Mouse (Mus musculus) layer of hippocampus, postnatal 25 days (tissue): ENCODE results near the gene Cdc42ep1. TPM values are rescaled to one million over a fixed set of nuclear protein-coding genes. Genes with fewer than 3 reads are reported as not detected.

Experiments used
- DNase-seq, 2 experiments: peaks; one replicate each; pipeline ENCODE4 v3.0.0; 2022; ENCODE audit warnings: mixed read lengths in 2 of 2, low spot score in 1 of 2; ENCODE audit errors: extremely low spot score in 1 of 2
- total RNA-seq, 2 experiments: library from RNA; stranded (reverse); gene quantifications; 2 replicates each; pipeline ENCODE4 v1.2.3; 2021

Cdc42ep1 gene
- total RNA-seq = 10 to 100 TPM; 14.2 to 14.9 TPM

GRCm38 (mm10) chr15:78842371-78843163, at the start of gene Cdc42ep1:
TSS of gene Cdc42ep1 (plus strand) at chr15:78842624.
- DNase-seq = no peak

- DNase-seq = no peak
Measured at GRCm38 (mm10) chr15:78796196-78797059, 46.0 kb upstream of the Cdc42ep1 start.

- no peak for DNase-seq
Measured at GRCm38 (mm10) chr15:78797060-78797329, 45.4 kb upstream of the Cdc42ep1 start.

GRCm38 (mm10) chr15:78799029-78799428, 43.4 kb upstream of the Cdc42ep1 start:
- peak in 1 of 2 experiments; percentile 29 for DNase-seq

- no peak for DNase-seq
Measured at GRCm38 (mm10) chr15:78801571-78801970, 40.9 kb upstream of the Cdc42ep1 start.

DNA sequence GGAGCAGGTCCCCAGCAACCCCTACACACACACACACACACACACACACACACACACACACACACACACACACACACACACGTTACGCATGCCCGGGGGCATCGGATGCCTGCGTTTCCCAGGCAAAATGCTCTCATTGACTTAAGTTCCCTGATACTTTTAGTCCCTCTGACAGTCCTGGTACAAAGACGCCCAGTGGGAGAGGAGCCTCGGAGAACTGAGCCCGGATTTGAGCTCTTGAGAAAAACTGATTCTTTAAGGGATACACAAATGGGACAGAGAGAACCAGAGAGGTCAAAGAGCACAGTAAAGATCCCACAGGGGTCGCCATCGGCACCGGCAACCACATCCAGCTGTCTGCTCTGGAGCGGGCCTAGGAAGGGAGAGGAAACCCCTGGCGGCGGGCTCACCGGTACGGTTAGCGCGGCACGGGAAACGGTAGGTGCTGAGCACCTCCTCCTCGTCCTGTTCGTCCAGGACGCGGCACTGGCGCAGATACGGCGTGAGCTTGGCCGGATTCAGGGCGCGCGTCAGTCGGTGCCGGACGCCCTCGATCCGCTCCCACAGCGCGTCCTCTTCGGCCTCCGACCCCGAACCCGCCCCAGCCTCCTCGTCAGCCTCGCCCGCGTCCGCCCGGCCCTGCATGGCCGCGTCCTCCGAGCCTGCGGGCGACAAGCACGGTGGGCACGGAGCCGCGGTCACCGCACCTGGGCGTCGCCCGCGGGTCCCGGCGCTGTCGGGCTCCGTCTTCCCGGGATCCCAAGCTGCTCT, 40.3 kb upstream of the Cdc42ep1 start:
- DNase-seq = no peak

DNA sequence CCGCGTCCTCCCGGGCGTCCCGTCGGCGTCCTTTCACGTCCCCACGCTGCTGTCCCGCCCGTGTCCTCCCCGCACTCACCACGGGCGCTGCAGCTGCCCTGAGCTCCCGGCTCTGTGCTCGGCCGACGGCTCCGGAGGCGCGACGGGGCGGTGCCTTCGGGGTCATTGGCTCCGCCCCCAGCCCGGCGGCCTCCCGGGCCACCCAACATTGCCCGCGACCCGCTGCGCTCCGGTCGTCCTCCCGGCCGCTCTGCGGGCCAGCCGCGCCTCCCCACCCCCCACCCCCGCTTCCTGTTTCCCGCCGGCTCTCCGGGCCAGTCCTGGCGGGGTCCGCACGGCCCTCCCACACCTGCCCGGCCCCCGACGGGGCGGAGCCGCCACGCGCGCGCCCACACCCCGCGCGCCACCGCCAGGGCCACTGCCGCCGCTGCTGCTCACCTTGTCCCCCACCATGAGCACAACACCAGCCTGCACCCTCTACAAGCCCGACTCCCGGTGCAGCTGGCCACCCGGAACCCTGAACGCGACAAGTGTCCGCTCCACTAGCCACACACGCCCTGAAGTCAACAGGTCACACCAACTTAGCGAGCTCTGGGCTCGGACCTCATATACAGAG, 39.5 kb upstream of the Cdc42ep1 start, which contains the start of gene Card10:
Gene Card10, minus strand, starts transcription at position 267 of the 616 bp plus-strand sequence.
- no peak for DNase-seq

- no peak for DNase-seq
Measured at GRCm38 (mm10) chr15:78803499-78803900, 38.9 kb upstream of the Cdc42ep1 start.

GRCm38 (mm10) chr15:78804326-78804725, 38.1 kb upstream of the Cdc42ep1 start:
- DNase-seq = no peak

DNA sequence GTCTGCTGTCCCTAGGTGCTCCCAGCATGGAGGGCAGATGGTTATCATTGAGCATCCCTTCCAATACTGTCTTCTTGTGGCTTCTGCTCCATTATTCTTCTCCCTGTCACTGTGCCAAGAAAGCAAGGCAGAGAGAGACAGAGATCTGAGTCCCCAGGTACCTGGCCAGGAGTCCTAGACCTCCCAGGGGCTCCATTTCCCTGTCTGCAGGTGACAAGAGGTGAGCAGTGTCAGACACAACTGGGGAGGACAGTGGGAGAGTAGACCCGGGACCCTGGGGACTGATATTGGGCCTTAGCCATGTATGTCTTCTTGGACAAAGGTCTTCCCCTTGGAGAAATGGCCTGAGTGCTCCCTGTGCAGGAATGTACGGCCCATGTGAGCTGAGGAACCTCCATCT, 37.1 kb upstream of the Cdc42ep1 start:
- no peak for DNase-seq

DNA sequence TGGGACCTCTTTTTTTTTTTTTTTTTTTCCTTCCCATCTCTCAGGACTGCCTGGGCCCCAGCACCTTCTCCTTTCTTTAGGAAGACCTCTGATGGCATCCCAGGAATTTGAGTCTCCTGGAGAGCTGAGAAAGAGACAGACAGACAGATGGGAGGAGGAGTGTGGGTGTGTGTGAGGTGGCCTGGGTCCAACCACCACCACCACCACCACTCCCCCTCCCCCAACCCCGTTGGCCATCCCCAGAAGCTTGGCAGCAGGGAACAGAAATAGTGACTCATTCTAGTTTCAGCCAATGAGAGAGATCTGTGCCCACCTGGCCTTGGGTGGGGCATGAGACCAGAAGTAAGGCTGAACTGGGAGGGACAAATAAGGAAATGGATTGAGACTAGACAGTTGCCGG, 35.8 kb upstream of the Cdc42ep1 start:
- DNase-seq = no peak

GRCm38 (mm10) chr15:78807141-78807540, 35.3 kb upstream of the Cdc42ep1 start:
- no peak for DNase-seq

GRCm38 (mm10) chr15:78808980-78809379, 33.4 kb upstream of the Cdc42ep1 start:
- DNase-seq = no peak

GRCm38 (mm10) chr15:78809739-78810138, 32.7 kb upstream of the Cdc42ep1 start:
- DNase-seq = no peak

DNA sequence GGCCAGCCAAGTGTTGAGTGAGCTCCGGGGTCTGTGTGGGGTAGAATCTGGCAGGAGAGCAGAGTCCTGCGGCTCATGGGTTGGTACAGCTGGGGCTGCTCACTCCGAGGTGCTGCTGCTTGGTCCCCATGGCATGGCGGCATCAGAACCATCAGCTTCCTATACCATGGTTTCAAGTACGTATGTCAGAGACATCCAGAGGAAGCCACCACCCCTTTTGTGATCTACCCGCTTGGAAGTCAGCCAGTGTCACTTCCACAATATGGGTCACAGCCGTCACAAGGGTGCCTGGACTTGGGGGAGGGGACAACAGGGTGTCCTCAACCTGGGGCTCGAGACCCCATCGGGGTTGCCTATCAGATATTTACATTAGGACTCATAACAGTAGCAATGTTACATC, 32.3 kb upstream of the Cdc42ep1 start:
- DNase-seq = no peak

- DNase-seq = no peak
Measured at GRCm38 (mm10) chr15:78813603-78814002, 28.8 kb upstream of the Cdc42ep1 start.

DNA sequence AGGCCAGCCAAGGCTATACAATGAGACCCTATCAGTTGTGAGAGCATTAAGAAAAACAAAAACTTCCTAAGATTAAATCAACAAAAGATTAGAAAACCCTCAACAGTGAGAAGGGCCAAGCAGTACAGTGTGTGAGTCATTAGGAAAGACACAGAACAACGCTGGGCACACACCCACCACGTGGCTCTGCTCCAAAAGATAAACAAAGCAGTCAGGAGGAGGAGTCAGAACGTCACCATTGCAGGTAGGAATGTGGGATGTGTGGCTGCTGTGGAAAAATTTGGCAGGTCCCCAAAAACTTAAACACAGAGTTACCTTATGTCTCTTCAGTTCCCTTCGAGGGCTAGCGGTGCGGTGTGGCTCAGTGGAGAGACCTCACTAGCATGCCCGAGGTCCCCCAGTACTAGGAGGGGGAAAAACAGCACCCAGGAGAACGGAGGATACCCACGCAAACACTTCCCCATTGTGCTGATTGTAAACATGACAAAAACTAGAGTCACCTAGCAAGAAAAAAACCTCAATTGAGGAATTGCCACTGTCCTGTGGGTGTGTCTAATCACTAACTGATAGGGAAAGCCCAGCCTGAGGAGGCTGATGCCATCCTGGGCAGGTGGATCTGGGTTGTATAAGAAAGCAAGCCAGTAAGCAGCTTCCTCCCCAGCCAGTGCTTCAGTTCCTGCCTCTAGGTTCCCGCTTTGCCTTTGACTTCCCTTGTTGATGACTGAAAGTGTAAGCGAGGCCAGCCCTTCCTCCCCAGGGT, 26.9 kb upstream of the Cdc42ep1 start:
- DNase-seq = no peak

DNA sequence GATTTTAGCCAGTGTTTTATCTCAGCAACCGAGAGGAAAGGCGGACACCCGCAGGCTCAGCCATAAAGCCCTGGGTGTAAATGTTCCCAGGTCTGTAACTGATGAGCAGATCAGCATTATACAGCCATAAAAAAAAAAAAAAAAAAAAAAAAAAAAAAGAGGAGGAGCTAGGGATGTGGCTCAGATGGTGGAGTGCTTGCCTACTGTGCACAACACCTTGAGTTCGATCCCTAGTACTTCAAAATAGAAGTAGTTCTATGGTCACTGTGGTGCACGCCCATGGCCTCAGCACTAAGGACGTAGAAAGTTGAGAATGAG, 26.4 kb upstream of the Cdc42ep1 start:
- no peak for DNase-seq

GRCm38 (mm10) chr15:78826213-78827204, 15.9 kb upstream of the Cdc42ep1 start:
- DNase-seq = peak in 1 of 2 experiments; percentile 70
